Mouse (Mus musculus) intestine, embryonic 16.5 days (tissue): ENCODE data around the gene Chd9. TPM values are rescaled to one million over a fixed set of nuclear protein-coding genes. Genes with fewer than 3 reads are reported as not detected.

Source experiments
- ATAC-seq: fragments of 200-750 bp; cut with Nextera tagmentation; 2 replicates; pipeline ENCODE4 v1.8.0; 2017; ENCODE audit warnings: moderate TSS enrichment, moderate library complexity
- H3K27ac ChIP-seq: fragments of 300-500 bp; sonication (generic); 2 replicates; pipeline ENCODE4 v1.5.1; 2014; ENCODE audit warnings: mild to moderate bottlenecking, low read length
- H3K27me3 ChIP-seq: fragments of 300-500 bp; sonication (generic); replicated peaks from 2 replicates; pipeline ENCODE4 v1.6.1; 2014; ENCODE audit warnings: low read length, control low read depth, mixed read lengths; ENCODE audit not compliant: control insufficient read depth, insufficient read depth
- H3K36me3 ChIP-seq: fragments of 300-500 bp; sonication (generic); 2 replicates; pipeline ENCODE4 v1.6.1; 2014; ENCODE audit warnings: low read length, control low read depth; ENCODE audit not compliant: control insufficient read depth, insufficient read depth
- H3K4me1 ChIP-seq: fragments of 300-500 bp; sonication (generic); 2 replicates; pipeline ENCODE4 v1.6.1; 2014; ENCODE audit warnings: low read length, control low read depth, mixed read lengths; ENCODE audit not compliant: control insufficient read depth, insufficient read depth
- H3K4me2 ChIP-seq: fragments of 300-500 bp; sonication (generic); 2 replicates; pipeline ENCODE4 v1.6.1; 2014; ENCODE audit warnings: low read depth, low read length, control low read depth
- H3K4me3 ChIP-seq: fragments of 300-500 bp; sonication (generic); 2 replicates; pipeline ENCODE4 v1.5.1; 2014; ENCODE audit warnings: mild to moderate bottlenecking, low read length
- H3K9ac ChIP-seq: fragments of 300-500 bp; sonication (generic); 2 replicates; pipeline ENCODE4 v1.6.1; 2014; ENCODE audit warnings: low read depth, low read length
- H3K9me3 ChIP-seq: fragments of 300-500 bp; sonication (generic); 2 replicates; pipeline ENCODE4 v1.6.1; 2016; ENCODE audit warnings: low read length, control low read depth; ENCODE audit not compliant: control insufficient read depth
- WGBS: fragments of 180-500 bp; shearing (Covaris S2); extraction: QIAGEN DNeasy Blood & Tissue Kit; methylation state at CpG from one replicate; pipeline ENCODE4 v1.1.7; 2014; 5-methylcytosine and 5-hydroxymethylcytosine counted together
- polyA plus RNA-seq: library from polyadenylated mRNA; unstranded; fragments of >200 nt; fragmentation: Nextera tagmentation; extraction: Ambion mirVana; gene quantifications from 2 replicates; pipeline ENCODE4 v1.2.1, GENCODE M21; 2015

Chd9 gene
- polyA plus RNA-seq, 1 experiment from 2014 or later = 283 TPM

DNA sequence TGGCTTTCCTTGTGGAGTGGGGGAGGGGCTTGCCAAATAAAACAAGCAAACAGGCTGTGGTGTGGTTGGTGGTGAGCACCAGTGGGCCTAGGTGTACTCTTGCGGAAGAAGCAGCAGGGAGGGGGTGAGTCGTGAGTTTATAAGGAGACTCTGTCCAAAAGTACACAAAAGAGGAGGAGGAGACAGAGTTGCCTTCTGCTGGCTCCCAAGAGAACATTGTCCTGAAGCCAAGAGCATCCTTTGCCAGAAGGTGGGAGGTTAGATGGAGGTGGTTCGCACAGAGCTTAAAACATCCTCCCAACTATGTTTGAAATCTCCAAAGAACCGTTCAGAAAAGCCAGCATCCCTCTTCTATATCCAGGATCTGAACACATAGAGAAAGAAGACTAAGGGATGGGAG lies 40.2 kb downstream of the Chd9 start:
- Histone ChIP-seq H3K4me2 (no peak overlapping the region), H3K9ac (no peak overlapping the region), H3K4me1 (peaks cover 31% of the 10 kb centered on the region), H3K27ac (peak overlapping the region; percentile 67), H3K36me3 (no peaks in the 10 kb centered on the region), H3K27me3 (no peaks in the 10 kb centered on the region), H3K4me3 (no peak overlapping the region), H3K9me3 (no peaks in the 10 kb centered on the region)
- ATAC-seq = no peak
- 63% methylated on average over 4 of the region's 4 CpGs for WGBS

DNA sequence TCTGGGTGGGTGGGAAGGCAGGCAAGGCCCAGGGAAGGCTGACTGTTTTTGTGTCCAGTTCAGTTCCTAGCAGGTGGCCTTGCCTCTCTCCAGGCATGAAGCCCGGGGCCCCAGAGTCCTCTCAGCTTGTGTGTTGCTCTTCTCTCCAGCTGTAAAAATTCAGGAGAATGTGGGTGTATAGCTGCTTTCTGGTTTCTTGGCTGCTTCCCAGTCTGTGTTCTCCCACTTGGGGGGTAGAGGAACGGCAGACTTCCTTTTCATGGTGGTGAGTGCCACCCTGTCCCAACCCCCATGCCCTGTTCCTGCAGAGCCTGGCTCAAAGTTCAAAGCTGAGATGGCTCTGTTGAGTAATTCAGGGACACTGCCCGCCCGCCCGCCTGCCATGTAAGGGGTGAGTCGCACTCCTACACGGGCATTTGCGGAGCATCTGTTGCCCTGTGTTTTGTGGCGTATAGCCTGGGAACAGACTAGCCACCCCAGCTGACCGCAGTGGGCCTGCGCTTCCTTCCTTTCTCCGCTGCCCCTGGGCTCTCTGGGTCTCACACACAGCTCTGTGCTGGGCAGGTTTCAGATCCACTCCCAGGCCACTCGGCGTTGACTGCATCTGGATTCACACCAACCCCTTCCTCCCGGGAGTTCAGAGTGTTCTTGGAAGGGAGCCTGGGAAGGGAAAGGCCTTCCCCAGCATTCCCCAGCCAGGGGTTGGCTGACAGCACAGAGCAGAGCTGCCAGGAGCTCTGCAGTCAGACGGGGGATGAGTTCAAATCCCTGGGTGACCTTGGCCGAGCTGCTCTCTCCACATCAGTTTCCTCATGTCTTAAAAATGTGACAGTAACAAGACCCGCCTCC lies 41.1 kb downstream of the Chd9 start:
- no peaks in the 10 kb centered on the region for H3K36me3 ChIP-seq
- WGBS = 30% methylated on average over 18 of the region's 18 CpGs
- peak overlapping the region; percentile 67 for H3K27ac ChIP-seq
- peak overlapping the region; percentile 26 for H3K4me2 ChIP-seq
- ATAC-seq = peak; percentile 81
- no peaks in the 10 kb centered on the region for H3K27me3 ChIP-seq
- peaks cover 31% of the 10 kb centered on the region for H3K4me1 ChIP-seq
- no peaks in the 10 kb centered on the region for H3K9me3 ChIP-seq
- H3K4me3 ChIP-seq = no peak overlapping the region
- peak overlapping the region; percentile 44; the same call in 1 of the 2 replicates for H3K9ac ChIP-seq

DNA sequence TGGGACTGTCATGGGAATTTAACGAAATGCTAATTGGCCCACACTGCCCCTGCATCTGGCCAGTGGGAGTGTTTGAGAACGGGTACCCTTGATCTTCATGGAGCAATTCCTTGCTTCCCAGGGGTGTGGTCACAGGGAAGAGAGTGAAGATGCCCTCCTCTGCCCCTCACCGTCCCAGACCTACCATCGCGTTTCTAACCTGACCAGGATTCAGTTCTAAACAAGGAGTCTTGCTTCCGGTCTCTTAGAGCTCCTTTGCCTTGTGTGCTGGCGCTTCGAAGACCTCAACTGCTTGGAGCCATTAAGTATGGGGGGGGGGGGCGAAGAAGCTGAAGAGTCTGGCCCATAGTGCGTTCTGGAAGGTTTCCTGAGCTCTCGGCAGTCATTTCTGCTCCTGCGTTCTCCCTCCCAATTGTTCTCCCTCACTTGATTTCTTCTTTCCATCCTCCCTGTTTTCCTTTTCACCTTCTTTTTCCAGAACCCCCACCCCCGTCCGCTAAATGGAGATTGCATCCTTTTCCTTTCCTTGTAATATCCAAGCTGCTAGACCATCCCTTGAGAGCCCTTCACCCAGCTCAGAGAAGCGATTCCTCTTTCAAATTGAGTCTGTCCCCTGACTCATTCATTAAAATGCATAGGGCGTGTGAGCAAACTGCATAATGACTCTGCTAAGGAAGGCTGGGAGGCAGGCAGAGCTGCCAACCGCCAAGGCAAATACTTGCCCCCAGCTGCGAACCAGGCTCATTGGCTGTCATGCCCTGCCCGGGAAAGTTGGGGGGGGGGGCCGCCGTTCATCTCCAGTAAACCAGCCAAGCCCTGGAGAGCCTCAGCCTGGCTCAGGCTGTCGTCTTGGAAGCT lies 42.0 kb downstream of the Chd9 start:
- 21% methylated on average over 22 of the region's 22 CpGs for WGBS
- Histone ChIP-seq H3K4me3 (no peak overlapping the region), H3K9me3 (no peaks in the 10 kb centered on the region), H3K27ac (peak overlapping the region; percentile 67), H3K4me1 (peaks cover 31% of the 10 kb centered on the region), H3K4me2 (peak overlapping the region; percentile 30; the same call in 1 of the 2 replicates), H3K27me3 (no peaks in the 10 kb centered on the region), H3K9ac (0 out of 2 replicates have a peak overlapping the region, but pooled peaks have one; percentile 44), H3K36me3 (no peaks in the 10 kb centered on the region)
- ATAC-seq = no peak; the same call in none of the 2 replicates

DNA sequence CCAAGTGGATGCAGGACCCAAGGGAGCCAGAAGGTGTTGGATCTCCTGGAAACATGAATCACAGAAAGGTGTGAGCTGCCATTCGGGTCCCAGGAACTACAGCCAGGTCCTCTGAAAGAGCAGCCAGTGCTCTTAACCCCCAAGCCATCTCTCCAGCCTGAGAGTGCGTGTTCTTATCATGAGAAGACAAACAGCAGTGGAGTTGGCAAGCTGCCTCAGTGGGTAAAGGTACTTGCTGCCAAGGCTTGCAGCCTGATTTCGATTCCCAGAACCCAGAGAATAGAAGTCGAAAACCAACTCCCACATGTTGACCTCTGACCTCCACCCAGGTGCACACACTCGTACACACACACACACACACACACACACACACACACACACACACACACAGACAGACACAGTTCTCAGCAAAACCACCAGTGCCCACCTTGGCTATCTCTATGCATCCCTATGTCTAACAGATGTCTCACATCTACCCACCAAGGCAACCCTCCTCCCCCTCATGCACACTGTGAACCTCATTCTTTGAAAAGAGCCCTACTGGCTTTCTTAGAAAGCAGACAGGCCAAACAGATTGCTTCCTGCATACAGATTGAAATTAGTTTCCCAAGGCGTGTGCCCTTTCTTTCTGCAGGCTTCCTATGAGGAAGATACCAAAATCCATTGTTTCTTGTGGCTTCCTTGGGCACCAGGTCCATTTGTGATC lies 43.4 kb downstream of the Chd9 start:
- Histone ChIP-seq H3K4me3 (no peak overlapping the region), H3K9me3 (no peaks in the 10 kb centered on the region), H3K27me3 (no peaks in the 10 kb centered on the region), H3K4me1 (peaks cover 36% of the 10 kb centered on the region), H3K27ac (no peak overlapping the region), H3K9ac (no peak overlapping the region), H3K4me2 (no peak overlapping the region), H3K36me3 (no peaks in the 10 kb centered on the region)
- WGBS = 66% methylated on average over 6 of the region's 6 CpGs
- ATAC-seq = no peak

DNA sequence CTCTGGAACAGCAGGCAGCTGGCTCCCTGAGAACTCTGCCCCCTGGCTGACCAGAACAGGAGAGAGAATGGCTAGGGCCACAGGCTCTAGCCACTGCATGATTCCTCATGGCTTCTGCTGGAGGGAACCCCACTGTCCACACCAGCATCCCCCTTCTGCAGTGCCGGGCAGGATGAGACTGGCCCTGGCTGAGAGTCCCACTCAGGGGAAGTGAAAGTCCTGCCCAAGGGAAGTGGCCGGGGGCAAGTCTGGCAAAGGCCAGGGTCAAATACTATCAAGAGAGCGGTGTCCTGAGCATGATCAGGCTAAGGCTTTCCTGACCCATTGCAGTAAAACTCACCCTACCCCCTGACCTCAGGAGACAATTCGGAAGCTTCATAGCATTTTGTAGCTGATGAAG lies 44.9 kb downstream of the Chd9 start:
- Histone ChIP-seq H3K4me1 (peaks cover 44% of the 10 kb centered on the region), H3K9me3 (no peaks in the 10 kb centered on the region), H3K9ac (no peak overlapping the region), H3K27ac (no peak overlapping the region), H3K36me3 (no peaks in the 10 kb centered on the region), H3K27me3 (no peaks in the 10 kb centered on the region), H3K4me3 (no peak overlapping the region), H3K4me2 (no peak overlapping the region)
- 76% methylated on average over 4 of the region's 4 CpGs for WGBS
- no peak for ATAC-seq

DNA sequence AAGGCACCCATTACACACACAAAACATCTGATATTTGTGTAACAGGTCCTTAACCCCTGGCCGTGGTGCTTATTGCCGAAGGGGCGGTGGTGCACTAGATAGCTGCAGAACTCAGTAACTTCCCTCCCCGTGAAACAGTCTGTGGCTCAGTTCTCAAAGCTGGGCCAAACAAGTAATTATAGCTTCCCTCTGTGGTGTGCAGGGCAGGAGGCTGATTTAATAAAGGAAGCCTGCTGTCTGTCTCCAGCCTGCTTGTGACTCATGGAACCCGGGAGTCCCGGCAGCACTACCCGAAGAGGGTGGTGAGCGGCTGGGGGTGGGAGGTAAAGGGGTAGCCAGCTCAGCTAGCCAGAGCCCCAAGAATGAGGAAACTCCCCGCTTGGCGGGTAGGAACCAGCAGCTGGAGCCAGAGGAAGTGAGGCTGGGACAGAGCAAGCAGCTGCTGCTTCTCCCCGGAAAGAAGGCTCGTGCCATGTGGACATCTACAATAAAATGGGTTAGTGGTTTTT lies 48.1 kb downstream of the Chd9 start:
- Histone ChIP-seq H3K4me2 (peak overlapping the region; percentile 84), H3K27ac (peak overlapping the region; percentile 94), H3K9me3 (no peaks in the 10 kb centered on the region), H3K9ac (peak overlapping the region; percentile 73), H3K4me3 (peak overlapping the region; percentile 54), H3K36me3 (no peaks in the 10 kb centered on the region), H3K4me1 (peaks cover 22% of the 10 kb centered on the region), H3K27me3 (no peaks in the 10 kb centered on the region)
- WGBS = 8% methylated on average over 12 of the region's 12 CpGs
- ATAC-seq = peak; percentile 55

DNA sequence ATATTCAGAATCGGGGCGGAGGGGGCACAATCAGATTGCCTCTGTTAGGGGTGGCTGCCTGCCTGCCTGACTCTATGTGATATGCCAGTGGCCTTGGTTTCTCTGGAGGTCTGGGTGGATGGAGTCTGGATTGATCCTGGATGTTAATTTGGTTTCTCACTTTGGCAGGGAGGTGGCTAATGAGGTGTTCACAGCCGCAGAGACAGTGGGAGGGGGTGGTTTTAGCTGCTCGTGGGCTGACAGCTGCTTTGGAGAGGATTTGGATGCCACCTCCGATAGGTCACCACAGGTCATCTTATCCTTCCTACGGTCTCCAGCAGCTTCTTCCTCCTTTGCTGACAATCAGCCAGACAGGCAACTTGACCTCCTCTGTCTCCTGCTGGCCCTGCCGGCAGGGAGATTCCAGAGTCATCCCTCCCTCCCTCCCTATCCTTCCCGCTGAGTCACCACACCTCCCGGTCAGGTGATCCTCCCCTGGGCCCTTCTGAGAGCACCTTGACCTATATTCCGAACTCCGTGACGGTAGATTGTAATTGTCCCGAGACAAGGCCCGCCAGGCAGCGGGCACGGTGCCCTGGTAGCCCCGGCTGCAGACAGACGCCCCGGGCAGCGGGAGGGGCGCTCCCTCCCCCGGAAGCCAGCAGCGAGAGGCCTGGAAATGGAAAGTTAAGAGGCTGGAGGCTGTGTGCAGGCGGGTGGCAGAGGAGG lies 48.7 kb downstream of the Chd9 start:
- WGBS = 3% methylated on average over 24 of the region's 24 CpGs

DNA sequence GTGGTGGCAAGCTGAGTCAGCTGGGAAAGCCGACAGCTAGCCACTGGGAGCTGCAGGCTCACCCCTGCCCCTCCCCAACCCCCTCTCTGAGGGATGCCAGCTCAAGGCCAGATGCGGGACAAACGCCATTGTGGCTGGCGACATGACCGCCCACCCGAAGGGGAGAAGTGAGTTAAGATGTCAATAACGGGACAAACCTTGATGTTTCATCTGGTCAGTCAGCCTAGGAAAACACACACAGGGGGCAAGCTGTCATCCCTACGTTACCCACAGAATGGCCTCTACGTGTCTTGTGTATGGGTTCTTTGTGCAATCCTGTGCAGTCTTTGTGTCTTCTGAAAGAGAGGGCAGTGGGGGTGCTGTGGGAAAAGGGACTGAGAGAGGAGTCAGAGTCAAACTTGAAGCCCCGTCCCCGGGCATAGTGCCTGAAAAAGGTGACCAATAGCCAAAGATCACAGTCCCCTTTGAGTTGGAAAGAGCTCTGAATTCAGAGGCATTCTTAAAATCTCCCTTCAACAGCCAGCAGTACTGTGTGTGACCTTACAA lies 49.4 kb downstream of the Chd9 start:
- Histone ChIP-seq H3K4me2 (peak overlapping the region; percentile 84), H3K9ac (peak overlapping the region; percentile 73), H3K9me3 (no peaks in the 10 kb centered on the region), H3K4me1 (peaks cover 22% of the 10 kb centered on the region), H3K36me3 (no peaks in the 10 kb centered on the region), H3K4me3 (peak overlapping the region; percentile 54), H3K27me3 (no peaks in the 10 kb centered on the region), H3K27ac (peak overlapping the region; percentile 94)
- peak; percentile 25 for ATAC-seq
- 9% methylated on average over 11 of the region's 11 CpGs for WGBS

More for the DNA sequence above, 48.7 kb downstream of the Chd9 start:
- ATAC-seq = peak; percentile 90
- peak overlapping the region; percentile 73 for H3K9ac ChIP-seq
- no peaks in the 10 kb centered on the region for H3K36me3 ChIP-seq
- H3K27me3 ChIP-seq = no peaks in the 10 kb centered on the region
- peaks cover 22% of the 10 kb centered on the region for H3K4me1 ChIP-seq
- H3K9me3 ChIP-seq = no peaks in the 10 kb centered on the region
- peak overlapping the region; percentile 54 for H3K4me3 ChIP-seq
- peak overlapping the region; percentile 84 for H3K4me2 ChIP-seq
- peak overlapping the region; percentile 94 for H3K27ac ChIP-seq
